Mouse (Mus musculus) hindbrain, embryonic 14.5 days (tissue): ENCODE data around the gene Hectd4. TPM values are rescaled to one million over a fixed set of nuclear protein-coding genes. Genes with fewer than 3 reads are reported as not detected.

Source experiments
- ATAC-seq: fragments of 200-750 bp; cut with Nextera tagmentation; 2 replicates; pipeline ENCODE4 v1.8.0; 2017; ENCODE audit warnings: moderate number of reproducible peaks, mild to moderate bottlenecking, moderate TSS enrichment, moderate library complexity; ENCODE audit not compliant: low FRiP score
- DNase-seq: peaks from one replicate; pipeline ENCODE4 v3.0.0-alpha.2; 2015; ENCODE audit warnings: low spot score
- H3K27ac ChIP-seq: fragments of 300-500 bp; sonication (generic); 2 replicates; pipeline ENCODE4 v1.5.1; 2014; ENCODE audit warnings: mild to moderate bottlenecking, moderate library complexity
- H3K27me3 ChIP-seq: fragments of 300-500 bp; sonication (generic); 2 replicates; pipeline ENCODE4 v1.6.1; 2014; ENCODE audit warnings: mild to moderate bottlenecking, low read length, mixed read lengths; ENCODE audit not compliant: control insufficient read depth, insufficient read depth
- H3K36me3 ChIP-seq: fragments of 300-500 bp; sonication (generic); replicated peaks from 2 replicates; pipeline ENCODE4 v1.6.1; 2014; ENCODE audit not compliant: control insufficient read depth, insufficient read depth
- H3K4me1 ChIP-seq: fragments of 300-500 bp; sonication (generic); replicated peaks from 2 replicates; pipeline ENCODE4 v1.6.1; 2014; ENCODE audit warnings: antibody characterized with exemption, low read length, mixed read lengths; ENCODE audit not compliant: control insufficient read depth, insufficient read depth
- H3K4me2 ChIP-seq: fragments of 300-500 bp; sonication (generic); replicated peaks from 2 replicates; pipeline ENCODE4 v1.6.1; 2014; ENCODE audit warnings: mild to moderate bottlenecking, moderate library complexity
- H3K4me3 ChIP-seq: fragments of 300-500 bp; sonication (generic); replicated peaks from 2 replicates; pipeline ENCODE4 v1.5.1; 2014; ENCODE audit warnings: mild to moderate bottlenecking, low read length
- H3K9ac ChIP-seq: fragments of 300-500 bp; sonication (generic); 2 replicates; pipeline ENCODE4 v1.6.1; 2014
- H3K9me3 ChIP-seq: fragments of 300-500 bp; sonication (generic); 2 replicates; pipeline ENCODE4 v1.6.1; 2016; ENCODE audit warnings: low read length; ENCODE audit not compliant: control insufficient read depth
- WGBS: fragments of 180-500 bp; shearing (Covaris S2); extraction: QIAGEN DNeasy Blood & Tissue Kit; methylation state at CpG from one replicate; pipeline ENCODE4 v1.1.7; 2014; 5-methylcytosine and 5-hydroxymethylcytosine counted together
- polyA plus RNA-seq: library from polyadenylated mRNA; unstranded; fragments of >200 nt; fragmentation: Nextera tagmentation; extraction: Ambion mirVana; gene quantifications from 2 replicates; pipeline ENCODE4 v1.2.1, GENCODE M21; 2014

The Hectd4 gene
- polyA plus RNA-seq, 1 experiment from 2014 or later: 34.1 TPM

DNA sequence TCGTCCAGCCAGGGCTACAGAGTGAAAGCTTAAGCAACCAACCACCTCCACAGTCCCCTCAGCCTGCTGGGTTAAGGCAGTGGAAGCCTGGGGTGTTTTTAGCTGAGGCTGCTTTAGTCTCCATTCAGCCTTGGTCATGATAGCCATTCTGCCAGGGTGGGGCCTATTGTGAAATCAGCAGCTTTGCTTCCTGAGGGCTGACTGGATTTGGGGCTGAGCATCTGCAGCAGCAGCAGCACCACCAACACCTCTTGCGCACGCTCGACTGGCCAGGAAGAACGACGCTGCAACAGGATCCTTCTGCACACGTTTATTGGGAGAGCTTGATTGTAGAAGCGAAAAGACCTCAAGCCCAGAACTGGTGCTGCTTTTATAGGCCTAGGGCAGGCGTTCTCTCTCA lies 63.0 kb downstream of the Hectd4 start:
- H3K9ac ChIP-seq: no peak overlapping the region
- H3K4me1 ChIP-seq: no peaks in the 10 kb centered on the region
- H3K36me3 ChIP-seq: peaks cover 89% of the 10 kb centered on the region
- H3K4me3 ChIP-seq: no peak overlapping the region
- H3K27me3 ChIP-seq: no peaks in the 10 kb centered on the region
- DNase-seq (no peak), ATAC-seq (no peak)
- no peaks in the 10 kb centered on the region for H3K9me3 ChIP-seq
- H3K4me2 ChIP-seq: no peak overlapping the region
- WGBS: 95% methylated on average over 9 of the region's 9 CpGs
- H3K27ac ChIP-seq: no peak overlapping the region

DNA sequence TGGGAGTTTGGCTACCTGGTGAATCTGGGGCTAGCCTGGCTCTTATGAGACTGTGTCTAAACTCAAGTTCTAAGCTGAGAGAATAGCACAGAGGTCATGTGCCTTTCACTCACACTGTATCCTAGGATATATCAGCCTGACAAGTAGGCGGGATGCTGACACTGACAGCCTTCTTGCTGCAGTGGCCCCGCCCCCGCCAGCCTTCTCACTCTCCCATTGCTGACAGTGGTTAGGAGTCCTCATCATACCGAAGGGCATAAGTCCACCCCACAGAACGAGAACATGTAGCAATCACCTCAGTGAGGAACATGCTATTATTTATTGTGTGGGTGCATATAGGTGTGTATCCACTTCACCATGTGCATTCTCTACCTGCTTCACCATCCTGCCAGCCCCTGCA lies 64.8 kb downstream of the Hectd4 start:
- Histone ChIP-seq H3K4me3 (no peak overlapping the region), H3K4me1 (no peaks in the 10 kb centered on the region), H3K27ac (no peak overlapping the region), H3K4me2 (no peak overlapping the region), H3K9ac (no peak overlapping the region), H3K9me3 (no peaks in the 10 kb centered on the region), H3K36me3 (peaks cover 93% of the 10 kb centered on the region), H3K27me3 (no peaks in the 10 kb centered on the region)
- 90% methylated on average over 5 of the region's 5 CpGs for WGBS
- DNase-seq (no peak), ATAC-seq (no peak)

DNA sequence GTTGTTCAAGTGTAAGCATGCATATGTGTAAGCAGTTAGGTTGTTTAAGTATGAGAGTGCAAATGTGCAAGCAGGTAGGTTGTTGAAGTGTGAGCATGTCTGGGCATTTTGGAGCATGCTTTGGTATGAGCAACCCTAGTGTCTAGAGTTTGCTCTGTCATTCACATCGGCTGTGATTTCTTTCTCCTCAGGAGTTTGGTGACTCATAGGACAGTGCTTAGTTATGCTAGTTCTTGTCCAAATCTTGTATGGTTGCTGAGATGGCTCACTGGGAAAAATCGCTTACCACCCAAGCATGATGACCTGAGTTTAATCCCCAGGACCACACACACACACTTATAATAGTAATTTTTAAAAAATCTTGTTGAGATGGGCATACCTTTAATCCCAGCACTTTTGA lies 67.2 kb downstream of the Hectd4 start:
- no peak overlapping the region for H3K4me2 ChIP-seq
- no peak for ATAC-seq
- H3K4me1 ChIP-seq: no peaks in the 10 kb centered on the region
- H3K36me3 ChIP-seq: peaks cover 94% of the 10 kb centered on the region
- no peak overlapping the region for H3K4me3 ChIP-seq
- DNase-seq: no peak
- H3K9ac ChIP-seq: no peak overlapping the region
- no peak overlapping the region for H3K27ac ChIP-seq
- 94% methylated on average over 2 of the region's 2 CpGs for WGBS
- no peaks in the 10 kb centered on the region for H3K27me3 ChIP-seq
- H3K9me3 ChIP-seq: no peaks in the 10 kb centered on the region

DNA sequence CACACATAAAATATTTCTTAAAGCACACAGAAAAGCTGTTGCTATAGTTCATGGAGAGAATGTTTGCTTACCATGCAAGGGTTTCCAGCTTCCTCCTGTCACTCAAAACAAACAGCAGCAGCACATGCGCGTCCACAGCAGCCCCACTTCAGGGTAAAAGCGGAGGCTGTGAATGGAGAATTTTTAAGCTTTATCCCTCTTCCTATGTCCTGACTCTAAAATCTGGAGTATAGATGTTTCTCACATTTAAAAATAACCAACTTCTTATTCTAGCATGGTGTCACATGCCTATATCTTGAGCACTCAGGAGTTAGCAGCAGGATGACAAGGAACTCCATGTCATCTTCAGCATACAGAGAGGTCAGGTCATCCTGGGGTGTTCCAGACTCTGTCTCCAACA lies 70.3 kb downstream of the Hectd4 start:
- H3K27me3 ChIP-seq: no peaks in the 10 kb centered on the region
- H3K27ac ChIP-seq: no peak overlapping the region
- H3K4me1 ChIP-seq: no peaks in the 10 kb centered on the region
- WGBS: 99% methylated on average over 3 of the region's 3 CpGs
- H3K9ac ChIP-seq: no peak overlapping the region
- peaks cover 96% of the 10 kb centered on the region for H3K36me3 ChIP-seq
- H3K4me2 ChIP-seq: no peak overlapping the region
- H3K4me3 ChIP-seq: no peak overlapping the region
- DNase-seq (no peak), ATAC-seq (no peak)
- no peaks in the 10 kb centered on the region for H3K9me3 ChIP-seq

DNA sequence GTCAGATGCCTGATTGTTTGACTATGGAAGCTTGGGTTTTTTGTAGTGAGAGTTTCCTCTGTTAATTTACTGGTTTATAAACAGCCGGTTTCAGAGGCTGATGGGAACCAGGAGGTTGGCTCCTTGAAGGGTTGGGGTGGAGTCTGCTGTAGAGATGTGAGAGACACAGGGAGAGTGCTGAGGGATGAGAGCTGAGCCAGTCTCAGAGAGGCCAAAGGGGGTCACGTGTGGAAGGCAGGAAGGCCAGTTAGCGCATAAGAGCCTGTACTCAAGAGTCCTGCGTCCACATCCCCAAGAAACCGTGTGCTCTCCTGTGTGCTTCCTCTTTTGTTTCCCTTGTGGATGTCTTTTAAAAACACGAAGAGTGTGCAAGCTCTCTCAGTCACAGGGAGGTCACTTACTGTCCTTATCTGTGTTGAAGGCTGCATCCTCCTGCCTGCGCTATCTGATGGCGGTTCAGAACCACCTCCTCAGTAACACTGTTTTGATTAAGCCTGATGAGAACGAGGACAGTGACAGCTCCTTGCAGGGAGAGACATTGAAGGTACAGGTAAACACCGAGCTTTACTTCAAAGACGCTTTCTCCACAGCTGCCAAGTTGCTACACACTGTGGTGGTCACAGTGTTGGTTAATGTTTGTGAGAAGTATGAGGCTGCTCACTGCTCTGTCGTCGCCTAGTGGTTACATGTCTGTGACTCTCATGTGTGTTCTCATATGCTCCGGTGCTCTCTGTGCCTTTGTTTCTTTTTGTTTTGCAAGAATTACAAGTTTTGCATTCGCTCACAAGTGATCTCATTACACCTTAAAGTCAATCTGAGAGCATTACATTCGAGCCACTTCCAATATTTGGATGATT lies 72.5 kb downstream of the Hectd4 start:
- H3K9me3 ChIP-seq: no peaks in the 10 kb centered on the region
- WGBS: 90% methylated on average over 16 of the region's 16 CpGs
- no peaks in the 10 kb centered on the region for H3K27me3 ChIP-seq
- DNase-seq: no peak
- no peaks in the 10 kb centered on the region for H3K4me1 ChIP-seq
- H3K4me2 ChIP-seq: no peak overlapping the region
- no peak overlapping the region for H3K27ac ChIP-seq
- peaks cover 96% of the 10 kb centered on the region for H3K36me3 ChIP-seq
- ATAC-seq: no peak
- H3K9ac ChIP-seq: no peak overlapping the region
- no peak overlapping the region for H3K4me3 ChIP-seq

DNA sequence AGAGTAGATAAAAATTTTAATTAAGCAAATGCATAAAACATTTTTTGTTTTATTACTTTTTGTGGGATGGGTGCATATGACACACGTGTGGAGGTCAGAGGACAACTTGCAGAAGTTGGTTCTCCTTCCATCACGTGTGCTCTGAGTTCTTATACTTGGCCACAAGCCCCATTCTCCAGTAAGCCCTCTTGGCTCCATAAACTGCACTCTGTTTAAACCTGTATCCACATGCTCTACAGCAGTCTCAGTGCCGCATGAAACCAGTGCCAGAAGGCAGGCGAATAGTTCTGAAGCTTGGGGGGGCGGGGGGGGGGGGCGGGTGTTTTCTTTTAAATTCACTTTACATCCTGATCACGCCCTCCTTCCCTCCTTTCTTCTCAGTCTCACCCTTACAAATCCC lies 85.0 kb downstream of the Hectd4 start:
- 88% methylated on average over 7 of the region's 7 CpGs for WGBS
- no peaks in the 10 kb centered on the region for H3K9me3 ChIP-seq
- no peak overlapping the region for H3K27ac ChIP-seq
- H3K4me2 ChIP-seq: no peak overlapping the region
- H3K36me3 ChIP-seq: peaks cover 99% of the 10 kb centered on the region
- no peaks in the 10 kb centered on the region for H3K27me3 ChIP-seq
- ATAC-seq (no peak), DNase-seq (no peak)
- H3K9ac ChIP-seq: no peak overlapping the region
- H3K4me1 ChIP-seq: no peaks in the 10 kb centered on the region
- no peak overlapping the region for H3K4me3 ChIP-seq

DNA sequence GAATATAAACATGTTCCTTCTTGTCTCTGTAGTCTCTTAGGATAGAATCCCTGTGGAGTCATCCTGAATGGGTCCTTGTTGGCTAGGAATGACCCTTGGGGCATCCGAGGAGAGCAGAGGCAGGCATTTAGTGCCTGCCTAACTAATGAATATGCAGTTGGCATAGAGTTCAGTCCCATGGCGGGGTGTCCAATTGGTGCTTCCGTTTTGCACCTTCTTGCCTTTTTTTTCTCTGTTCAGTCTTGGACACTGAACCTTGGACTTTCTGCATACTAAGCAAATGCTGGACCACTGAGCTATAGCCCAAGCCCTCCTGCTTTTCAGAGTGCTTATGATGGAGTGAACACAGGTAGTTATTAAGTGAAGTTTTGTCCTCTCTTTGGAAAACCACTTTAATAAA lies 87.6 kb downstream of the Hectd4 start:
- 55% methylated on average over 3 of the region's 3 CpGs for WGBS
- Histone ChIP-seq H3K36me3 (peaks cover 100% of the 10 kb centered on the region), H3K27ac (no peak overlapping the region), H3K4me3 (no peak overlapping the region), H3K9me3 (no peaks in the 10 kb centered on the region), H3K4me1 (no peaks in the 10 kb centered on the region), H3K27me3 (no peaks in the 10 kb centered on the region), H3K9ac (no peak overlapping the region), H3K4me2 (no peak overlapping the region)
- ATAC-seq: no peak
- no peak for DNase-seq

DNA sequence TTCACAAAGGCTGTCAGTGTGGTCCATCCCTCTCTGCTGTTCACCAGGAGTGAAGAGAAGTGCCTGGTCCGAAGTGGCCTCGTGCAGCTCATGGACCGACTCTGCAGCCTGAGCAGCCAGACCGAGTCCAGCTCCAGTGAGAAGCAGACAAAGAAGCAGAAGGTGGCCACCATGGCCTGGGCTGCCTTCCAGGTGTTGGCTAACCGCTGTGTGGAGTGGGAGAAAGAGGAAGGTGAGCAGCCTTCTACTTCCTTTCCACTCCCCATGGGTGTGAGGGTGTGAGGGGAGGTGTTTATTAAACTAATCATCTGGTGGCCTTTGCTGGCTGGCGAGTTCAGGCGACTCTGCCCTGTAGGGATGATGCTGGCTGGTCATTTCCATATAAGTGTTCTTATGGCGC lies 91.6 kb downstream of the Hectd4 start:
- no peak overlapping the region for H3K4me2 ChIP-seq
- H3K27ac ChIP-seq: no peak overlapping the region
- H3K9me3 ChIP-seq: no peaks in the 10 kb centered on the region
- WGBS: 96% methylated on average over 8 of the region's 8 CpGs
- no peak overlapping the region for H3K9ac ChIP-seq
- H3K4me3 ChIP-seq: no peak overlapping the region
- peaks cover 100% of the 10 kb centered on the region for H3K36me3 ChIP-seq
- DNase-seq (no peak), ATAC-seq (no peak)
- no peaks in the 10 kb centered on the region for H3K4me1 ChIP-seq
- H3K27me3 ChIP-seq: no peaks in the 10 kb centered on the region

DNA sequence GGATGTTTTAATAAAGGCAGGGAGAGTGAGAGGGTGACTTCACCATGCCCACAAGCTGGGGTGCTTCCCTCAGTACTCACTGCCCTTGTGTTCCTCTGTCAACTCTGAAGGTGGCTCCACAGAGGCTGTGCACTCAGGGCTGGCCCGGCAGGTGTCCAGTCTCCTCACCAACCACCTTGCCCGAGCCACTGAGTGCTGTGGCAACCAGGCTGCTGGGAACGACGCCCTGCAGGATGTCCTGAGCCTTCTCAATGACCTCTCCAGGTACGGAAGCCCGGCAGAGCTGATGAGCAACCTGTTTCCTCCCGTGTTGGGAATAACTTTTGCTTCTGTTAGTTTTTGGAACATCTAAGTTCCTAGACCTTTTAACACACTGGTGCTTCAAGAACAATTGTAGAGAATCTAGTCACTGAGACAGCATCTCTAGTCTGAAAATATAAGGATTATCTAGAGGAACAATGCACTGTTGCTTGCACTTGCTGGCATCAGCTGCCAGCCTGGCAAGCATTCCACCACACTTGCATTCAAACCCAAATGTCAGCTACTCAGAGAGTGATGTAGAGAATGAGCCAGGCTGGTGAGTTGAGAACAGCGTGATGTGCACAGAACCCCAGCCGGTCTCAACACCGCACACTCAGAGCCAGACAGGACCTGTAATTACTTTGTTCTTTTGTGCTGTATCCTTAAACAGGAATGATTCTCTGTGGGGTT lies 93.9 kb downstream of the Hectd4 start:
- WGBS: 91% methylated on average over 10 of the region's 10 CpGs

More for the DNA sequence above, 93.9 kb downstream of the Hectd4 start:
- no peak overlapping the region for H3K9ac ChIP-seq
- no peaks in the 10 kb centered on the region for H3K27me3 ChIP-seq
- no peak overlapping the region for H3K4me3 ChIP-seq
- H3K36me3 ChIP-seq: peaks cover 100% of the 10 kb centered on the region
- H3K9me3 ChIP-seq: no peaks in the 10 kb centered on the region
- ATAC-seq: no peak
- no peak overlapping the region for H3K27ac ChIP-seq
- H3K4me1 ChIP-seq: no peaks in the 10 kb centered on the region
- DNase-seq: no peak
- no peak overlapping the region for H3K4me2 ChIP-seq
